Mouse (Mus musculus) CH12.LX (cell line): ENCODE measurements around the gene Ubxn10.

Source experiments
- CTCF ChIP-seq, 2 experiments: IDR thresholded peaks in 1 of 2; conservative IDR thresholded peaks in 1 of 2; 2 replicates each; pipeline ENCODE4 v1.5.1; 2011 to 2012; ENCODE audit warnings: low read depth in 2 of 2, low read length in 2 of 2, improper control_type of control experiment in 1 of 2, inconsistent platforms in 1 of 2, mild to moderate bottlenecking in 1 of 2, moderate library complexity in 1 of 2
- E2F4 ChIP-seq: IDR thresholded peaks from 2 replicates; pipeline ENCODE4 v1.6.1; 2011; ENCODE audit warnings: low read depth, low read length, improper control_type of control experiment; ENCODE audit not compliant: insufficient replicate concordance
- ELF1 ChIP-seq: IDR thresholded peaks from 2 replicates; pipeline ENCODE4 v1.6.1; 2014; ENCODE audit warnings: low read depth, mild to moderate bottlenecking, inconsistent platforms, low read length, improper control_type of control experiment
- EP300 ChIP-seq: IDR thresholded peaks from 2 replicates; pipeline ENCODE4 v1.6.1; 2011; ENCODE audit warnings: low read length, improper control_type of control experiment
- KAT2A ChIP-seq: IDR thresholded peaks from 2 replicates; pipeline ENCODE4 v1.6.1; 2012; ENCODE audit warnings: low read length, improper control_type of control experiment, inconsistent platforms; ENCODE audit not compliant: insufficient replicate concordance
- MAFK ChIP-seq: IDR thresholded peaks from 2 replicates; pipeline ENCODE4 v1.6.1; 2011; ENCODE audit warnings: low read length, improper control_type of control experiment; ENCODE audit not compliant: insufficient replicate concordance
- MYC ChIP-seq: IDR thresholded peaks from 2 replicates; pipeline ENCODE4 v1.6.1; 2011; ENCODE audit warnings: low read depth, mild to moderate bottlenecking, improper control_type of control experiment, low read length
- NRF1 ChIP-seq: IDR thresholded peaks from 2 replicates; pipeline ENCODE4 v1.6.1; 2014; ENCODE audit warnings: low read depth, mild to moderate bottlenecking, inconsistent platforms, low read length, improper control_type of control experiment, moderate library complexity
- POLR2A ChIP-seq: IDR thresholded peaks from 2 replicates; pipeline ENCODE4 v1.6.1; 2011; ENCODE audit warnings: low read depth, mild to moderate bottlenecking, improper control_type of control experiment, low read length
- USF1 ChIP-seq: IDR thresholded peaks from 2 replicates; pipeline ENCODE4 v1.6.1; 2014; ENCODE audit warnings: low read depth, mild to moderate bottlenecking, inconsistent platforms, low read length, improper control_type of control experiment
- USF2 ChIP-seq: conservative IDR thresholded peaks from 2 replicates; pipeline ENCODE4 v1.6.1; 2011; ENCODE audit warnings: low read depth, low read length, improper control_type of control experiment
- ZC3H11A ChIP-seq: IDR thresholded peaks from 2 replicates; pipeline ENCODE4 v1.6.1; 2012; ENCODE audit warnings: low read depth, mild to moderate bottlenecking, inconsistent platforms, low read length, improper control_type of control experiment
- ZKSCAN1 ChIP-seq: IDR thresholded peaks from 2 replicates; pipeline ENCODE4 v1.6.1; 2012; ENCODE audit warnings: low read depth, inconsistent platforms, low read length, improper control_type of control experiment, borderline replicate concordance

DNA sequence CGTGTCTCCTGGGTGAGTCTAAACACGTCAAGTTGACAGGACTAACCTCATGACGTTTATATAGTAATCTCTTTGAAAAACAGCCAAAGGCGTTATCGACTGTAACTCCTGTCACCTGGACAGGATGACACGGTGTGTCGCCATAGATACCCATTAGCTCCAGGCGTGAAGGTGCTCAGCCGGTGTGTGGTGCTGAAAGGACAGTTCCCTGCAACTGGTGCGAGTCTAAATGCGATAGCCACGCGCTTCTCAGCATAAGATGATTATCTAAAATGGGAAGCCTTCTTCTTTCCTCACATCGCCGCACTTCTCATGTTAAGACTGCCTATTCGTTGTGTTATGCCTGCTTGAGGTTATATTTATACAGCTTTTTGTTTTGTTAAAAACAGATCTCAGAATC lies 60.5 kb downstream of the Ubxn10 start:
- TF ChIP-seq EP300 (no peak), E2F4 (no peak), POLR2A (no peak), CTCF (conservative IDR thresholded peaks at IDR 0.05 in 1 of 2, IDR thresholded peaks at IDR 0.05 in 1 of 2; ENCODE audit: low read depth in 2 of 2, low read length in 2 of 2) (no peak), MYC (no peak), NRF1 (no peak), USF2 (no peak), USF1 (no peak), MAFK (no peak), ZKSCAN1 (no peak), ELF1 (no peak), ZC3H11A (no peak), KAT2A (no peak)
